Mouse (Mus musculus) mature B cell (primary cell): ENCODE data around the gene Hsd17b3.
"Not testable (repeated sequence)": the region's sequence is repeated elsewhere in the genome, so short reads cannot be mapped to it uniquely, and the experiment has no call there.

ENCODE experiments used
- in situ Hi-C: fragments of 300-500 bp; cut with MboI; formaldehyde crosslinking; loops from 2 replicates; pipeline ENCODE4 v1.14.3; 2019

Hsd17b3 gene

GRCm38 (mm10) chr13:64083331-64083730, 5.7 kb downstream of the Hsd17b3 start:
- in situ Hi-C loops: no loop called here

DNA sequence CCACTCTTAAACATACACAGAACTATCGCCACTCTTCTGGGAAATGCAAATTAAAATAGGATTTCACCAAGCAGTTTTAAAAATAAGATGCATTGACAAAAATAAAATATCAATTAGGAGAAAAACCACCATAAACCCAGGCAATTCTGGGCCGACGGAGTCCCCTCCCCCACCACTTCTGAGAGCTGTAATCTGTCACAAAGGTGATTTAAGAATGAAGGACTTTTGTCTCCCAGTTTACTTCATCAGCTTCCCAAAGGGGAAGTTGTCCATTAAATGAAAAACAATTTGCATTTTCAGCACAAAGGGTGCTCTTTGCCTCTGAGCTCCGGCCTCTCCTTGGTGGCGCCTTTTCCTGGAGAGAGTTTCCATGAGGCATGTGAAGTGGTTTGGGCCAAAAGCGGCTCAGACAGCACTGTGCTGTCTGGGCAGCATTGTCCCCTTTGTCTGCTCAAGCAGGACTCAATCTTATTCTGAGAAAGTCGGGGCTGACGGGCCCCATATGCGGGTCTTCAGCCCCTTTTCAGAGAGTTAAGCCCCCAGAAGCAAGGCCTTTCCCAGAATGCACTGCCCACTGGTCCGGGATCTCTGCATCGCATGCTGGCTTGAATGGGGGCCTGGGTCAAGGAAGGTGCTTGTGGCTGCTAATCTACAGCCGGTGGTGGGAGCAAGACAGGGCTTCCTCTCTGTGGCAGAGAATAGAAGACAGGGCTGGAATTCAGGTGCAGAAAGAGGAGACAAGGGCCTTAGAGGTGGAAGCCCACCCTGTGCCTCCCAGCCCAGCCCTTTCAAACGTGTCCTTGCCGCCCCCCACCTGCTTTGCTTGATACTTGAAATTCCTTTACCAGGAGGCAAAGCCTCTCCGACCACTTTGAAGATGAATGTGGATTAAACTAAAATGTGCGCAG, 7.8 kb downstream of the Hsd17b3 start:
- in situ Hi-C loops: no loop called here

DNA sequence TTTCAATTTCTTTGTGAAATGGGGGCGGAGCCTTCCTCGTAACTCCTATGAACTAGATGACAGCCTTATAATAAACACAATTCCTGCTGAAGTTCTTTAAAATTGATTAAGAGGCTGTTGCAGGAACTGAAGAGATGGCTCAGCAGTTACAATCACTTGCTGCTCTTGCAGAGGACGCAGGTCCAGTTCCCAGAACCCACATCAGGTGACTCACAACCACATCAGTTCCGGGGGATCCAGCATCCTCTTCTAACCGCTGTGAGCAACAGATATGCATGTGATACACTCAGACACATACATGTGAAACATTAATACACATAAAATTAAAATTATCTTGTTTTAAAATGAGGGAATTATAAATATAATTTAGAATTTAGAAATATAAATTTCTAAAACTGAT, 11.4 kb downstream of the Hsd17b3 start:
- in situ Hi-C loops: no loop called here

- in situ Hi-C loops: no loop called here
These were observed 13.0 kb downstream of the Hsd17b3 start for GRCm38 (mm10) chr13:64076074-64076473.

DNA sequence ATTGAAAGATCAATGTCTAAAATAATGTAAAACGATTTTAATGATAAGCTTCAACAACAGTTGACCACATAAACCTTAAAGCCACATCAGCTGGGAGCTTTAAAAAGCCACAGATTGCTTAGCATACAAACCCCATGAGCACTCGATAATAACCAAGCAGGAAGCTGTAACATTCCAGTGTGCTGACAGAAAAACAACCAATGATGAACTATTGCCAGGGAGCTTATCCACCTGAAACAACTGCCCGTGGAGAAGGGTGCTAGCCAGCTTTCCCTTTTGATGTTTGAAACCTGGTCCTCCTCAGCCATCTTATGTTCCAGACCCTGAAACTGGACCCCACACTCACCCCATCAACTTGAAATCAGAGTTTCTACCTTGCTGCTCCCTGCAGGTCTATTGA, 22.4 kb downstream of the Hsd17b3 start:
- in situ Hi-C loops: no loop called here

DNA sequence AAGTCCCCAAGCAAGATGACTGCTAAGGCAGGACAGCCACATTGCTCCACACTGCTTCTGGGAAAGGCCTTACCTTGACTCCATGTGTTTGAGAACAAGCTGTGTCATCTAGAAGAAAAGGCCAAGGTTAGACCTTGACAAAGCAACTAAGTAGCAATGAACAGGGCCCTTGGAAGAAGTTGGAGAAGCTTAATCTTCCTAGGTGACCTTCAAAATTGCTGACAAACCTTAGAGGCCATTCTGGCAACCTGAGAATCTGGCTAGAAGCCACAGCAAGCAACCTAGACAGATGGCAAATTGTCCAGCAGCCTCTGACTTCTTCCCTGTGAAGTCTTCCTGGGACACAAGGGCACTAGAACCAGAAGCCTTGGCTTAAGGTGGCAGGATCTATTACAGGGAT, 24.8 kb downstream of the Hsd17b3 start:
- in situ Hi-C loops: no loop called here

DNA sequence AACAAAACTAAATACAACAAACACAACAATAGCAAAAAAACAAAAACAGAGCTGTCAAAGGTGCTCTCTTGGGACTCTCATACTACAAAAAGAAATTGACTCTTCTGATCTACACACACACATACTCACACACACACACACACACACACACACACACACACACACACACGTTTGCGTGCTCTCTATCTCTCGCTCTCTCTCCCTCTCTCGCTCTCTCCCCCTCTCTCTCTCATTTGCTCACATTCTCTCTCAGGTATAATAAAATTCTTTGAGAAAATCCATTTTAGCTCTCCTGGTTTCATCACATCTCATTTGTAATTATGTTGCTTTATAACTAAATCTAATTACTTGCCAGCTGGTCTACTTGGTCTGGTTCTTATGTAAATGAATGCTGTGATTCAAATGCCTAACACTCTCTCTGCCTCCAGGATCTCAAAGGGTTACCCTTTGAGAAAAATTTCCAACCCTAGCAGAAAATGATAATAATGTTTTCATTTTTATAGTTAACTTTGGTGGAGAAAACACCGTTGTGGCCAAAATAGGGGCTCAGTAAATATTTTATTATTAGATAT, 28.0 kb downstream of the Hsd17b3 start:
- in situ Hi-C loops: no loop called here

- in situ Hi-C loops: no loop called here
These were observed 35.1 kb downstream of the Hsd17b3 start for GRCm38 (mm10) chr13:64053959-64054358.

- in situ Hi-C loops: not testable (repeated sequence)
These were observed 36.7 kb downstream of the Hsd17b3 start for GRCm38 (mm10) chr13:64052281-64052680.

DNA sequence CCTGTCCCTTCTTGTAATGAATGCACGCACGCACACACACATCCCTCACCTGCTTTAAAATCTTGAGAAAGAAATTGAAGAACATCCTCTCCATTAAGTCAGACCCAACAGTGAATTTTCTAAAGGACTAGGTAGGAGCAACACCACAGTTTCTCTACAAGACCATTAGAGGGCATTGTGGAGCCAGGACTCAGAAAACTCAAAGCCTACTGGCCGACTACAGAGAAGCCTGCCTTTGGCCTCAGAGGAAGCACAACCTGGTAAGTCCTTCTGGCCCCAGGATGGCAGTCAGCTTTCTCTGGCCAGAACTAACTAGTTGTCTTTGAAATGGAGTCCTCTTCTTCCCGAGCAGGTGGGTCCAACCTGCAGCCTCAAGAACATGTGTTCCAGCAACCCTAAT, 38.1 kb downstream of the Hsd17b3 start:
- in situ Hi-C loops: no loop called here

DNA sequence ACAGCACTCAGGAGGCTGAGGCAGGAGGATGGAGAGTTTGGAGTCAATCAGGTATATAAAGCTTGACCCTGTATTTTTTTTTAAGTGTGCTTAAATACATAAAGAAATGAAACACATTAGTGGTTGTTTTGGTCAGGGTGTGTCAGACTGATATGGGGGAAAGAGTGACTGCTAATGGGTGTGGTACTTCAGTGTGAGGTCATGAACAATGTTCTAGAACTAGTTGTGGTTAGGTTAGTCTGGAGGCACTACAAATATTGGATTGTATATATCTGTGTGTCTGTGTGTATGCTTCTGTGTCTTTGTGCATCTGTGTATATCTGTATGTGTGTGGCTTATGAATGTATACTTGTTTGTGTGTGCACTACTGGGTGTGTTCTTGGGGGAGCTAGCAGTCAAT, 39.5 kb downstream of the Hsd17b3 start:
- in situ Hi-C loops: loop anchor here (25.0 kb wide), 1 partner anchor 362 kb away; no protein-coding TSS in a partner anchor

DNA sequence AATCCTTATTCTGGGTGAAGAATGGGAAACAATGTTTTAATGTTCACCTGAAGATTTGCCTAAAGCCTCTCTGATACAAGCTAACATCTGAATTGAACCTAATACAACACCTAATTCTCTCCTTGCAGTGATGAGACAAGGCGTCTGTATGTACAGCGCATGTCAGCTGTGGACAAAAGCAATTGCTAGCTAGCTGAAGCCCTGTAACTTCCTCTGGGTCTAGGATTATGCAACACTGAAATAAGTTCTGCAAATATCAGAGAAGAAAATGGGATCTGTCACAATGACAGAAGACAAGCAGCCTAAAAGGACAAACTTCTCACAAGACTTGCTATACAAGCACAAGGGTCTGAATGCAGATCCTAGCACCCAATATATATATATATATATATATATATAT, 40.6 kb downstream of the Hsd17b3 start:
- in situ Hi-C loops: loop anchor here (25.0 kb wide), 1 partner anchor 361 kb away; no protein-coding TSS in a partner anchor

DNA sequence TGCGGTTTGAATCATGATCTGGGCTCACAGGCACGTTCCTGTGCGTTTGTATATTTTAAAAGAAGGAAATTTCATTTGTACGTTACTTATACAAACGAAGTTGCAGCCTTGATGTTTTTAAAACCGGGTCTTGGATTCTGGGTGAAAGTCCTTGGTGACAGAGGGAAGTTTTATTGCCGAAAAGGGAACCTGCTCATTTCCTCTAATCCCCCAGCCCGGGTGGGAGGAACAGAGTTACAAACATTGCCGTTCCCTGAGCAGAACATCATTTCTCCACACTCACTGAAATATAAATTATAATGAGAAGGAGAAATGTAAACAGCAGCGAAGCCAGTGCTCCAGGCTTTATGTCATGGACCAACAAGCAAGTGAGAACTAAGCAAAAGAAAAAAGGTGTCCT, 49.1 kb downstream of the Hsd17b3 start:
- in situ Hi-C loops: loop anchor here (25.0 kb wide), 1 partner anchor 353 kb away; no protein-coding TSS in a partner anchor

GRCm38 (mm10) chr13:64038114-64038513, 50.9 kb downstream of the Hsd17b3 start:
- in situ Hi-C loops: loop anchor here (25.0 kb wide), 1 partner anchor 351 kb away; no protein-coding TSS in a partner anchor

GRCm38 (mm10) chr13:64036079-64037011, 52.7 kb downstream of the Hsd17b3 start:
- in situ Hi-C loops: loop anchor here (25.0 kb wide), 1 partner anchor 349 kb away; no protein-coding TSS in a partner anchor

DNA sequence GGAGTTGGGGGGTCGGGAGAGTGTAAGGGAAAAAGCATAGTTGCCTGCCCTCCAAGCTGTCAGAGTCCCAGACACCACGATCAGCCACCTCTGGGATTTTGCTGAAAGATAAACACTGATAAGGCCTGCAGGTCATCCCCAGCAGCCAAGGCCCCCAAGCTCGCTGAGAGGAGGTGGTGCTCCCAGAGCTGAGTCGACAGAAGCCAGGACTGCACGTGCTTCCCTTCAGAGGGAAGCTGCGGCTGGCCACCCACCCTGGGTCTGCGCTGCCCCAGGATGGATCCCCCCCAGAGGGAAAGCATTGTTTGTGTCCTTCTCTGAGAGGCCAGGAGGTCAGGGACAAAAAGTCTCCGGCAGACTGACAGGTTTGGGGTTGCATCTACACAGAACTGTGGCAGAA, 54.0 kb downstream of the Hsd17b3 start:
- in situ Hi-C loops: loop anchor here (25.0 kb wide), 1 partner anchor 348 kb away; no protein-coding TSS in a partner anchor

DNA sequence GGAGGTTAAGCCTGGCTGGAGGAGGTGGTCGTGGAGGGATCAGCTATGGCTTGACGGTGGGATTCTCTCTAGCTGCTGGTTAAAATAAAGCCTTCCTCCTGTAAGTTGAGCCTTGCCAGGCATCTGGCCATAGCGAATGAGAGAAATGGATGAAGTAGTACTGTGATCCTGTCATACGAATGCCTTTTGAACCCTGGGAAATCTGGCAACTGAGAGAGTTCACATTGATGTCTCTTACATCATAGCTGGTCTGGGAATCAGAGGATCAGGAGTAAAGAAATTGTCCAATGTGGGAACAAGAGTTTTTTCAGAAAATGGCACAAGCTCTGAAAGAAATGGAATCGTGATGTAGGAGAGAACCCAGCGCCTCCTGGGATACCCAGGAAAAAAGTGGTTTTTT, 55.1 kb downstream of the Hsd17b3 start:
- in situ Hi-C loops: loop anchor here (25.0 kb wide), 1 partner anchor 347 kb away; no protein-coding TSS in a partner anchor

- in situ Hi-C loops: loop anchor here (25.0 kb wide), 1 partner anchor 346 kb away; no protein-coding TSS in a partner anchor
These were observed 55.8 kb downstream of the Hsd17b3 start for GRCm38 (mm10) chr13:64033181-64033580.

DNA sequence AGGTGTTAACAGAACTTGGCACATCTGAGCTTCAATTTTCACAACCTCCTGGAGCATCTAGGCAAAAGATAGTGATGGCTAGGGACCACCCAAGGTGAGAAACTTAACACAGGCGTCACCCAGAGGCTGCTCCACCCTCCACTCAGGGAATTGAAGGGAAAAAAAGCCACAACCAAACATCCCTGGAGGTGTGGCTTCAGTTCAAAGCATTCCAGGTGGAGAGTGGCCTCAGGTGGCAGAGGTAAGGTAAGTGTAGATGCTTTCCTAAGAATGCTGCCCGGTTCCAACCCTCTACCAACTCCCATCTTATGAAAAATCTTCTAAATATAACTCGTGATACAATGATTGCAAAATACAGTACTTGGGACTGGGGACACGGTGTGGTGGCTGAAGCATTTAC, 57.8 kb downstream of the Hsd17b3 start:
- in situ Hi-C loops: loop anchor here (25.0 kb wide), 1 partner anchor 344 kb away; no protein-coding TSS in a partner anchor

DNA sequence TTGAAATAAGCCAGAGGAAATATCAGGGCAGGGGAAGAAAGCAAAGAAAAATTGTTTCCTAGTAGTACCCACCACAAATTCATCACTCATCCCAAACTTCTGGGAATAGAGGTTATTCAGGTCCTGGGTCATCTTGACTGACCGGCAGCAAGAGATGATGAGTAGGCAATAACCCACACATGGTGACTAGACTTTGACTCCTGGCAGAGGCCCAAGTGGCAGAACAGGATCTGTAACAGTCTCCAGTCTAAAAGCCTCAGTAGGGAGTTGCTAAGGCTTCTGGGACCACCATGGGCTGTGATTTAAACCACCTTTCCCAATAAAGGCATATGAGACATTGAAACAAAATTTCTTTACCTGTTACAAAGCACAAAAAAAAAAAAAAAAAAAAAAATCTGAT, 58.2 kb downstream of the Hsd17b3 start:
- in situ Hi-C loops: loop anchor here (25.0 kb wide), 1 partner anchor 343 kb away; no protein-coding TSS in a partner anchor

- in situ Hi-C loops: loop anchor here (25.0 kb wide), 1 partner anchor 338 kb away; no protein-coding TSS in a partner anchor
These were observed 64.2 kb downstream of the Hsd17b3 start for GRCm38 (mm10) chr13:64024803-64025202.
